8 mouse cellular contexts compared by ENCODE assay signal in the genomic region with DNA sequence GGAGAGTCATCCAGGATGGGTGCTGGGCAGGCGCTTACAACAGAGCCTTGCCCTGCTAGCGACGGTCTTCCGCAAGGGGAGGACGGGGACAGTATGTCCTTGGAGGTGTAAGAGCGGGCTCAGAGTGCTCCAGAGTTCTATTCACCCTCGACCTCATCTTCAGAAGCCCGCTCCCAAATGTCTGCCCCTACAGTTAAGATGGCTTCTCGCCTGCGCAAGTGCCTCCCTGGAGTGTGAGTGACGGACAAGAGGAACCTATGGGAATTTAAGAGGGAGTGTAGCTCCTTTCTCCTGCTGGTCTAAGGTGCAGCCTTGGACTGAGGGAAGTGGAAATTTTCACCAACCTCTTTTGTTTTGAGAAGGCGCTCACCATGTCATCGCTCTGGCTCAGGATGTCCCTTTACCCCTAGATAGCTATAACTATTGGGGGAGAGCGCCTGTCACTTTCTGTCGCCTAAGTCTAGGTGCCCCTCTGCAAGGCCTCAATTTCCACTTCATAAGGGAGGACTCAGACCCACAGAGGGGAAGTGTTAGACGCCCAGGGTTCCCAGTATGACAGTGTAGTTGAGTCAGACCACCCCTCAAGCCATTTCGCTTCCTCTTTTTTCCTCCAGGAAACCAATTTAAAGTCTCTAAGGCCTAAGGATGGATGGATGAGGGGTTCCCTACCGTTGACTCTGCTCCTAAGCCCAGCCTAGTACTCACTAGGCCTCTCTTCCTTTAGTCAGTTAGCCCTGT. TPM values are rescaled to one million over a fixed set of nuclear protein-coding genes. Genes with fewer than 3 reads are reported as not detected.
DNase-seq lines count a peak whose midpoint lies in the region; ATAC-seq and TF ChIP-seq lines count a peak whose summit lies in the region.

Gene Ppm1m, minus strand, starts transcription at position 212 of the 738 bp plus-strand sequence.

- peak within 1 kb of the TSS; percentile 69 for H3K4me2 ChIP-seq in forebrain, embryonic 13.5 days
- peak within 1 kb of the TSS; percentile 70 for H3K4me2 ChIP-seq in hindbrain, postnatal 0 days (ENCODE audit: low read depth, low read length)

- no peak for ATAC-seq in G1E (ENCODE audit: extremely low read depth, insufficient number of reproducible peaks, low FRiP score, poor library complexity, severe bottlenecking)
- ATAC-seq in forebrain, embryonic 13.5 days = no peak
- no peak for ATAC-seq in hindbrain, postnatal 0 days
- ATAC-seq in megakaryocyte, adult 5-6 weeks (ENCODE audit: poor library complexity, severe bottlenecking) = peak; percentile 26

- WGBS in forebrain, embryonic 13.5 days = 45% methylated on average over 18 of the region's 18 CpGs
- WGBS in hindbrain, postnatal 0 days = 48% methylated on average over 18 of the region's 18 CpGs

- no peak for TF ChIP-seq CTCF in gastrocnemius, adult 2 months (IDR thresholded peaks at IDR 0.05)
- no peak for TF ChIP-seq CTCF in G1E (IDR thresholded peaks at IDR 0.05; ENCODE audit: low read depth, low read length)
- TF ChIP-seq CTCF in hindbrain, postnatal 0 days (IDR thresholded peaks at IDR 0.05; ENCODE audit: low read depth) = no peak

- DNase-seq in gastrocnemius, adult 2 months = peak; percentile 27
- no peak for DNase-seq in gastrocnemius, adult 18-20 months (ENCODE audit: low spot score)
- peak; percentile 28 for DNase-seq in G1E (ENCODE audit: low spot score)
- no peak for DNase-seq in hindbrain, postnatal 0 days (ENCODE audit: low spot score)
- no peak for DNase-seq in retina, embryonic 14.5 days (ENCODE audit: low spot score)
- no peak for DNase-seq in cerebellum, adult 18-20 months

- no peaks in the 10 kb centered on the region for H3K27me3 ChIP-seq in G1E (ENCODE audit: insufficient read depth, low read length)
- H3K27me3 ChIP-seq in forebrain, embryonic 13.5 days = 0 out of 2 replicates have a peak, but pooled peaks cover 12% of the 10 kb centered on the region
- no peaks in the 10 kb centered on the region for H3K27me3 ChIP-seq in hindbrain, postnatal 0 days (ENCODE audit: insufficient read depth, low read length)

- intact Hi-C loops in gastrocnemius, adult 2 months (cut with DNase I) = no loop called here

- H3K9ac ChIP-seq in forebrain, embryonic 13.5 days = peak within 1 kb of the TSS; percentile 77
- H3K9ac ChIP-seq in hindbrain, postnatal 0 days (replicated peaks; ENCODE audit: low read length) = peak within 1 kb of the TSS; percentile 58

- peak within 1 kb of the TSS; percentile 87 for H3K4me3 ChIP-seq in gastrocnemius, adult 2 months
- H3K4me3 ChIP-seq in G1E (ENCODE audit: low read depth, low read length) = peak within 1 kb of the TSS; percentile 78
- peak within 1 kb of the TSS; percentile 55 for H3K4me3 ChIP-seq in forebrain, embryonic 13.5 days
- peak within 1 kb of the TSS; percentile 52 for H3K4me3 ChIP-seq in hindbrain, postnatal 0 days (ENCODE audit: low read length)

- H3K9me3 ChIP-seq in G1E (replicated peaks) = no peaks in the 10 kb centered on the region
- H3K9me3 ChIP-seq in forebrain, embryonic 13.5 days (replicated peaks) = no peaks in the 10 kb centered on the region
- no peaks in the 10 kb centered on the region for H3K9me3 ChIP-seq in hindbrain, postnatal 0 days (ENCODE audit: low read length)

- H3K27ac ChIP-seq in gastrocnemius, adult 2 months = peak within 1 kb of the TSS; percentile 84
- no peak within 1 kb of the TSS; the same call in 1 of the 2 replicates for H3K27ac ChIP-seq in forebrain, embryonic 13.5 days
- H3K27ac ChIP-seq in hindbrain, postnatal 0 days = peak within 1 kb of the TSS; percentile 48; the same call in 1 of the 2 replicates

- peaks cover 60% of the 10 kb centered on the region for H3K4me1 ChIP-seq in G1E (ENCODE audit: insufficient read depth, low read depth, low read length)
- H3K4me1 ChIP-seq in forebrain, embryonic 13.5 days = peaks cover 47% of the 10 kb centered on the region
- peaks cover 14% of the 10 kb centered on the region for H3K4me1 ChIP-seq in hindbrain, postnatal 0 days (ENCODE audit: insufficient read depth, low read length)

- H3K36me3 ChIP-seq in G1E (replicated peaks) = peaks cover 41% of the 10 kb centered on the region
- peaks cover 8% of the 10 kb centered on the region; the same call in 1 of the 2 replicates for H3K36me3 ChIP-seq in forebrain, embryonic 13.5 days (ENCODE audit: poor library complexity, severe bottlenecking)
- H3K36me3 ChIP-seq in hindbrain, postnatal 0 days (ENCODE audit: insufficient read depth, low read length) = no peaks in the 10 kb centered on the region; the same call in 1 of the 2 replicates

RNA-seq across cellular contexts. Expression of gene Ppm1m, which starts in this region (rescaled TPM):
- 1 to 10 TPM; 2.1 to 5.2 TPM for total RNA-seq in gastrocnemius, adult 2 months (2021)
- 1 to 10 TPM; 2.7 to 3.7 TPM for total RNA-seq in gastrocnemius, adult 18-20 months (2021)
- 6.7 and 9.4 TPM in 2 replicates for total RNA-seq in G1E (2014; fragmentation: Nextera tagmentation)
- 14.4 and 19.1 TPM in 2 replicates for total RNA-seq in G1E (2017)
- 18.5 and 20.9 TPM in 2 replicates for polyA plus RNA-seq in G1E (2012)
- 19.5 and 20.1 TPM in 2 replicates for polyA plus RNA-seq in forebrain, embryonic 13.5 days (2015; fragmentation: Nextera tagmentation; extraction: Ambion mirVana)
- total RNA-seq in hindbrain, postnatal 0 days (2014; rRNA removed) = 19.0 and 23.3 TPM in 2 replicates
- 18.5 and 21.2 TPM in 2 replicates for polyA plus RNA-seq in hindbrain, postnatal 0 days (2015; fragmentation: Nextera tagmentation; extraction: Ambion mirVana)
- total RNA-seq in megakaryocyte, adult 5-6 weeks (2015) = 42.3 and 52.2 TPM in 2 replicates
- 46.4 and 49.6 TPM in 2 replicates for total RNA-seq in megakaryocyte, adult 5-6 weeks (2017)

Comparison
In these comparisons a context has a peak if more than half of its experiments do, and no peak if none do; other contexts are left out.
1. DNase-seq: peak in gastrocnemius, adult 2 months (single experiment) and G1E (single experiment); none in gastrocnemius, adult 18-20 months (single experiment), hindbrain, postnatal 0 days (single experiment), retina, embryonic 14.5 days (single experiment) and cerebellum, adult 18-20 months (0 of 2).
2. Peak in every context shown above with its lines, with median percentiles within 50 percentile points of each other: H3K4me3 ChIP-seq.